Mouse (Mus musculus): ENCODE measurements around the gene Psma3. TPM values are rescaled to one million over a fixed set of nuclear protein-coding genes. Genes with fewer than 3 reads are reported as not detected.
A peak's percentile ranks its signal among the peaks of the same experiment; 100 is the strongest.

The Psma3 gene
- polyA plus RNA-seq (2015; fragmentation: Nextera tagmentation; extraction: Ambion mirVana): 489 and 519 TPM in 2 replicates

DNA sequence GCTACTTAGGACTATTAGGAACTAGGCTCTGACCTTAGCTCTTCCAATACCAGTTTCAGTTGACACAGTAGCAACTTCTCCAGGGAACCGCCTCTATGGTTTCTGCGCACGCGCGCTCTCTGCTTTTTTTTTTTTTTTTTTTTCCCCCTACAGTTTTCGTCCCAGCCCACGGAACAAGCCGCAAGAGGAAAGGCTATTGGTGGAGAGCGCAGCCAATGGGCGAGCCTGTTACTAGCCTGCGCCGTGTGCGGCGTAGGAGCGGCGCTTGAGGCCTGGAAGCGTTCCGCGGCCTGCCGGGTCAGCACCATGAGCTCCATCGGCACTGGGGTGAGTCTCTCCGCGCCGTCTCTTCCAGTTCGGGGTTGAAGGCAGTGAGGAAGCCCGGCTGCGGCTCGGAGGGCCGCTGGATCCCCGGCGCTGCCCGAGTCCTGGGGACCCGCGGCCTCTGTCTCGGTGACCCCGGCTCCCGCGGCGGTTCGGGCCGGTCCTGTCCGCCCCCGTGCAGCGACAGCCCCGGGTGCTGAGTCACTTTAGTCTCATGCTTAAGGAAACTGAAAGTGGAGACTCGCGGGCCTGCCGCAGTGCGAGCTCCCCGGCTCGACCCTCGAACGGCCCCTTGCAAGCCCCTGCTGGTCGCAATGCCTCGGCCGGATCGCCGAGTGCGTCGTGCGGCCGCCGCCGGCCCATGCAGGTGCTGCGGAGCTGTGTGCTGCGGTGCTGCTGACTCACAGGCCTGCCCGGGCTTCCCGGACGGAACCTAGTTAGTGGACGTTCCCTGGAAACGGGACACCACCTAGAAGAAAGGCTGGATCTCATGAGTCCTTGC, at the start of gene Psma3:
TSS of gene Psma3 (plus strand) at position 181 of the 826 bp plus-strand sequence.
- peak within 1 kb of the TSS; percentile 85 for H3K4me2 ChIP-seq (ENCODE audit: low read length)
- peak; percentile 99 for ATAC-seq
- peak within 1 kb of the TSS; percentile 93 for H3K9ac ChIP-seq (ENCODE audit: low read depth, low read length)
- WGBS: under 1% methylated on average over 67 of the region's 71 CpGs
- H3K27ac ChIP-seq (ENCODE audit: low read length): peak within 1 kb of the TSS; percentile 87
- peak within 1 kb of the TSS; percentile 79 for H3K4me3 ChIP-seq (ENCODE audit: low read depth, low read length)
- H3K9me3 ChIP-seq (replicated peaks; ENCODE audit: control insufficient read depth, low read length, poor library complexity, severe bottlenecking): no peaks in the 10 kb centered on the region
- no peaks in the 10 kb centered on the region for H3K27me3 ChIP-seq (ENCODE audit: control insufficient read depth, insufficient read depth, low read depth, low read length)
- 0 out of 2 replicates have a peak, but pooled peaks cover 3% of the 10 kb centered on the region for H3K36me3 ChIP-seq (ENCODE audit: control insufficient read depth, insufficient read depth, low read length)
- H3K4me1 ChIP-seq (ENCODE audit: control insufficient read depth, insufficient read depth, low read length): peaks cover 18% of the 10 kb centered on the region

DNA sequence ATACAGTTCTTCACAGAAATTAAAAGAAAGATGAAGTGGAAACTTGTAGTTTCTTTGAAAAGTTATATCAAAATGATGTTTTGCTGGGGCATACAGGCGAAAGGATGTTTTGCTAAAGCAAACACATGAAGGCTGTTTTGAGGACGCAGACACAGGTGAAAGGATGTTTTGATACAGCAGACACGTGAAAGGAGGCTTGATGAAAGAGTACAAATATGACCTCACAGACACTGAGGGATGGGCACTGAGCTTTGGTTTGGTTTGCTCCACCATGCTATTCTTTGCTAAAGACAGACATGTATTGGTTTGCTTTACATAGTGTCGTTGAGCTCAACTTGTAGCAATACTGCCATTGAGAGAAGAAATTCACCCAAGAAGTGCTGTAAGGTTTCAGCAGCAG, 44.6 kb upstream of the Psma3 start:
- no peak for ATAC-seq
- no peak overlapping the region for H3K4me2 ChIP-seq (ENCODE audit: low read length)
- WGBS: 92% methylated on average over 4 of the region's 4 CpGs
- H3K36me3 ChIP-seq (ENCODE audit: control insufficient read depth, insufficient read depth, low read length): no peaks in the 10 kb centered on the region
- H3K4me3 ChIP-seq (ENCODE audit: low read depth, low read length): no peak overlapping the region
- H3K9me3 ChIP-seq (replicated peaks; ENCODE audit: control insufficient read depth, low read length, poor library complexity, severe bottlenecking): no peaks in the 10 kb centered on the region
- no peak overlapping the region for H3K27ac ChIP-seq (ENCODE audit: low read length)
- H3K27me3 ChIP-seq (ENCODE audit: control insufficient read depth, insufficient read depth, low read depth, low read length): no peaks in the 10 kb centered on the region
- no peak overlapping the region for H3K9ac ChIP-seq (ENCODE audit: low read depth, low read length)
- H3K4me1 ChIP-seq (ENCODE audit: control insufficient read depth, insufficient read depth, low read length): no peaks in the 10 kb centered on the region

DNA sequence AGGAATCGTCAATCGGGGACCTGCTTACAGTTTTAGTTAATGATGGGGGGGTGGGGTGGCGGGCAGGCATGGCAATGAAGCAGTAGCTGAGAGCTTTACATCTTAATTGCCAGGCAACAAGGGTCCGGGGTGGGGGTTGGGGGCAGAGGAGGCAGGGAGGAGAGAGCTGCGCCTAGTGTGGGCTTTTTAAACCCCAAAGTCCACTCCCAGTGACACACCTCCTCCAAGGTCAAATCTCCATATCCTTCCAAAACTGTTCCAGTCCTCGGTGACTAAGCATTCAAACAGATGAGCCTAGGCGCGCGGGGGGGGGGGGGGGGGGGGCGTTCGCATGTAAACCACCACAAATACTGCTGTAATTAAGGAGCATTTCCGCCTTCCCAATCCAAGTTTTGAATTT, 37.3 kb upstream of the Psma3 start:
- Histone ChIP-seq H3K4me1 (ENCODE audit: control insufficient read depth, insufficient read depth, low read length) (peaks cover 3% of the 10 kb centered on the region), H3K36me3 (ENCODE audit: control insufficient read depth, insufficient read depth, low read length) (0 out of 2 replicates have a peak, but pooled peaks cover 2% of the 10 kb centered on the region), H3K9me3 (replicated peaks; ENCODE audit: control insufficient read depth, low read length, poor library complexity, severe bottlenecking) (no peaks in the 10 kb centered on the region), H3K27me3 (ENCODE audit: control insufficient read depth, insufficient read depth, low read depth, low read length) (no peaks in the 10 kb centered on the region), H3K4me2 (ENCODE audit: low read length) (peak overlapping the region; percentile 63), H3K4me3 (ENCODE audit: low read depth, low read length) (peak overlapping the region; percentile 64), H3K9ac (ENCODE audit: low read depth, low read length) (peak overlapping the region; percentile 54), H3K27ac (ENCODE audit: low read length) (peak overlapping the region; percentile 85)
- 15% methylated on average over 9 of the region's 12 CpGs for WGBS
- peak; percentile 47 for ATAC-seq

DNA sequence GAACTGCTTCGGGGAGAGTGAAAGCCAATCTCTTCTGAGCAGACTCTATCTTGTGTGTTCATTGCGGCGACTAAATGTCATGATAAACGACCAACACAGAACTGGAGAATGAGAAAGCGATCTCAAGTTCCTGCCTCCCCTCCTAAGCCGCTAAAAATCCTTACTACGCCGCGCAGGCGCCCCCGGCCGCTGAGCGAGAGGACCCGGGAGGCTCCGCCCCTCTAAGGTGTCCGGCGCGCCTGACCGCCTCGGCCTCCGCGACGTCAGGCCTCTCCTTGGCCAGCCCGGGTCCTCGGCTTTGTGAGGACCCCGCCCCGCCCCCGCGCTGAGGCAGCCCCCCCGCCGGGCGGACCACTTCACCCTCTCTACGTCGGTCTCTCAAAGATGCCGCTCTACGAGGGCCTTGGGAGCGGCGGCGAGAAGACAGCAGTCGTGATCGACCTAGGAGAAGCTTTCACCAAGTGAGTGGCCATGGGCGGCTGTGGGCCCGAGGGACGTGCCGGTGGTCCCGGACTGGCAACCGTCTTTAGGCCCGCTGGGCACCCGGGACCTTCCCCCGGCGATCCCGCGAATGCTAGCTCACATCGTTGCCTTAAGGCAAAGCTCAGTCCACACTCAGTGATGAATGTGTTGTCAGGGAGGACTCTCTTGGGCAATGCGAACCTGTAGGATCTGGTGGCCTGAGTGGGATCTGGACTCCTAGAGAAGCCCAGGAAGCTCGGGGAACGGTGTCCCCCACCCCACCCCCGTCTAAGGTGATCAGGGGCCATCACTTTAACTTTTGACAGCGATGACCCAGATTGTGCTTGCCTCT, 36.6 kb upstream of the Psma3 start, which contains the start of gene Actr10:
TSS of gene Actr10 (plus strand) at position 287 of the 814 bp plus-strand sequence.
- 0% methylated on average over 57 of the region's 59 CpGs for WGBS
- Histone ChIP-seq H3K36me3 (ENCODE audit: control insufficient read depth, insufficient read depth, low read length) (peaks cover 6% of the 10 kb centered on the region; the same call in 1 of the 2 replicates), H3K4me3 (ENCODE audit: low read depth, low read length) (peak within 1 kb of the TSS; percentile 64), H3K9ac (ENCODE audit: low read depth, low read length) (peak within 1 kb of the TSS; percentile 83), H3K27me3 (ENCODE audit: control insufficient read depth, insufficient read depth, low read depth, low read length) (no peaks in the 10 kb centered on the region), H3K9me3 (replicated peaks; ENCODE audit: control insufficient read depth, low read length, poor library complexity, severe bottlenecking) (no peaks in the 10 kb centered on the region), H3K27ac (ENCODE audit: low read length) (peak within 1 kb of the TSS; percentile 85), H3K4me2 (ENCODE audit: low read length) (peak within 1 kb of the TSS; percentile 82), H3K4me1 (ENCODE audit: control insufficient read depth, insufficient read depth, low read length) (peaks cover 3% of the 10 kb centered on the region)
- peak; percentile 98 for ATAC-seq

DNA sequence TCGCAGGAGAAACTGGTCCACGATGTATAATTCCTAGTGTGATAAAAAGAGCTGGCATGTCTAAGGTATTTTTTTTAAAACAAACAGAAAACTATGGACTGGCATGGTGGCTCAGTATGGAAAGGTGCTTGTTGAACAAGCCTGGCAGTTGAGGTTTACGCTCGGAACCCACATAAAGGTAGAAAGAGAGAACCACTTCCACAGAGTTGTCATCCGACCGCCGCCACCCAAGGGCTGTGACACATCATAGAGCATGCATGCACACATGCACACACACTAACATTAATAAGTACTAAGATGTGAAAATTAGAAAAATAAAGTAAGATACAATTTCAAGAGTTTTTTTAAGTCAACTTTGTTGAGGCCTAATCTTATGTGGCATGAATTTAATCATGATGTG, 33.6 kb upstream of the Psma3 start:
- Histone ChIP-seq H3K9ac (ENCODE audit: low read depth, low read length) (no peak overlapping the region), H3K27me3 (ENCODE audit: control insufficient read depth, insufficient read depth, low read depth, low read length) (no peaks in the 10 kb centered on the region), H3K27ac (ENCODE audit: low read length) (no peak overlapping the region), H3K4me1 (ENCODE audit: control insufficient read depth, insufficient read depth, low read length) (peaks cover 3% of the 10 kb centered on the region), H3K4me2 (ENCODE audit: low read length) (no peak overlapping the region), H3K9me3 (replicated peaks; ENCODE audit: control insufficient read depth, low read length, poor library complexity, severe bottlenecking) (no peaks in the 10 kb centered on the region), H3K4me3 (ENCODE audit: low read depth, low read length) (no peak overlapping the region), H3K36me3 (ENCODE audit: control insufficient read depth, insufficient read depth, low read length) (peaks cover 17% of the 10 kb centered on the region)
- WGBS: 97% methylated on average over 7 of the region's 7 CpGs
- ATAC-seq: no peak

DNA sequence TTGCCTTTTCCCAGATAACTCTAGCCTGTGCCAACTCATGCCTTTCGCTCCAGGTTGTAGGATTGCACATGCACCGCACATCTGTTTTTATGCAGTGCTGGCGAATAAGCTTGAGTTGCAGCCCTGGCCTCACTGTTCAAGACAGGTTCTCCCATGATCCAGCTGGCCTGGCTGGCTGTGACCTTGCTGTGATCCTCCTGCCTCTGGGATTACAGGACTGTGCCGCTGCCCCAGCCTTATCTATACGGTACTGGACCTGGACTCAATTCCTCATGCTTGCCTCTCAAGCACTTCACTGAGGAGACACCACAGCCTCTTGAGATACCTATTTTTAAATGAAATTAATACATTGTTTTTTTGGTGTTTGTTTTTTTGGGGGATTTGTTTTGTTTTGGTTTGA, 30.2 kb upstream of the Psma3 start:
- Histone ChIP-seq H3K9me3 (replicated peaks; ENCODE audit: control insufficient read depth, low read length, poor library complexity, severe bottlenecking) (no peaks in the 10 kb centered on the region), H3K4me2 (ENCODE audit: low read length) (no peak overlapping the region), H3K36me3 (ENCODE audit: control insufficient read depth, insufficient read depth, low read length) (peaks cover 22% of the 10 kb centered on the region), H3K27ac (ENCODE audit: low read length) (no peak overlapping the region), H3K27me3 (ENCODE audit: control insufficient read depth, insufficient read depth, low read depth, low read length) (no peaks in the 10 kb centered on the region), H3K4me3 (ENCODE audit: low read depth, low read length) (no peak overlapping the region), H3K4me1 (ENCODE audit: control insufficient read depth, insufficient read depth, low read length) (no peaks in the 10 kb centered on the region; the same call in 1 of the 2 replicates), H3K9ac (ENCODE audit: low read depth, low read length) (no peak overlapping the region)
- 93% methylated on average over 5 of the region's 5 CpGs for WGBS
- ATAC-seq: no peak

DNA sequence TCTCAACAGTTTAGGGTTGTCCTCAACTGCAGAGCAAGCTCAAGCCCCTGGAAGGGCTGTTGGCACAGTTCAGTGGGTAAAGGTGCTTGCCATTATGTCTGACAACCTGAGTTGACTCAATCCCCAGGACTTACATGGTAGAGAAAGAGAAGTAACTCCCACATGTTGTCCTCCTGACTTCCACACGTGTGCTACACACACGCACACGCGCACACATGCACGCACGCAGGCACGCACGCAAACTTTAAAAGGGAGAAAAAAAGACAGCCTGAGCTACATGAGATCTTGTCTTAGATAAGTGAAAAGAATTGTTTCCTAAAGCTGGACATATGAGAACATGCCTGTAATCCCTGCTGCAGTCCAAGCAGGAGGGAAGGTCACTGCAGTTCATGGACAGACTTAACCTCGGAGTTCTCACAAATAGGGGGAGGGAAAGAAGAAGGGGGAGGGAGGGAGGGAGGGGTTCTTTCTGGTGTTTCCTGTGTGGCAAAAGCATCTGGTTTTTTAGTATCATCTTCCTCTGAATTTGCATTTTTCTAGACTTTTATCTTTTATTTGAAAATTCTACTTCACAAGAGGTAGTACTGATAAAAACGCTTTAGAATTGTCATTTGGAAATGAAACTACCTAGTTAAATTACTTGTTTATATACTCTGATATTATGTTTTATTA, 27.7 kb upstream of the Psma3 start:
- no peak for ATAC-seq
- no peaks in the 10 kb centered on the region for H3K27me3 ChIP-seq (ENCODE audit: control insufficient read depth, insufficient read depth, low read depth, low read length)
- H3K27ac ChIP-seq (ENCODE audit: low read length): no peak overlapping the region
- H3K4me3 ChIP-seq (ENCODE audit: low read depth, low read length): no peak overlapping the region
- no peak overlapping the region for H3K4me2 ChIP-seq (ENCODE audit: low read length)
- 98% methylated on average over 10 of the region's 10 CpGs for WGBS
- peaks cover 29% of the 10 kb centered on the region for H3K36me3 ChIP-seq (ENCODE audit: control insufficient read depth, insufficient read depth, low read length)
- H3K9ac ChIP-seq (ENCODE audit: low read depth, low read length): no peak overlapping the region
- H3K4me1 ChIP-seq (ENCODE audit: control insufficient read depth, insufficient read depth, low read length): no peaks in the 10 kb centered on the region
- no peaks in the 10 kb centered on the region for H3K9me3 ChIP-seq (replicated peaks; ENCODE audit: control insufficient read depth, low read length, poor library complexity, severe bottlenecking)

DNA sequence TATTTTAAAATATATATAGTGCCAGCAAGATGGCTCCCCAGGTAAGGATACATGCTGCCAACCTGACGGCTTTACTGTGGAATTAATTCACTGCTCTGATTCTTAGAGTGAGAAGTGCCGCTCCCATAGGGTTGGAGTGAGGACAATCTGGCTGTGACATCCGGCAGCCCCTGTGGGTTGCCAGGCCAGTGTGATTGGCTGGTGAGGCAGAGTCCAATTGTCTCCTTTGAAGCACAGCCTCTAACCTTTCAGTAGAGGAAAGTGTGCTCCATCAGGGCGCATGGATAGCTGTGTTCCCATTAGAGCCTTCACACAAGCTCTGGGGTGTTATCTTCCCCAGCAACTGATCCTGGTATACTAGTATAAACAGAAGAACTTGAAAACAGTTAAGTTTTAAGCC, 15.8 kb upstream of the Psma3 start:
- Histone ChIP-seq H3K9me3 (replicated peaks; ENCODE audit: control insufficient read depth, low read length, poor library complexity, severe bottlenecking) (no peaks in the 10 kb centered on the region), H3K4me1 (ENCODE audit: control insufficient read depth, insufficient read depth, low read length) (no peaks in the 10 kb centered on the region), H3K9ac (ENCODE audit: low read depth, low read length) (no peak overlapping the region), H3K27me3 (ENCODE audit: control insufficient read depth, insufficient read depth, low read depth, low read length) (no peaks in the 10 kb centered on the region), H3K27ac (ENCODE audit: low read length) (no peak overlapping the region), H3K36me3 (ENCODE audit: control insufficient read depth, insufficient read depth, low read length) (peaks cover 42% of the 10 kb centered on the region), H3K4me2 (ENCODE audit: low read length) (no peak overlapping the region), H3K4me3 (ENCODE audit: low read depth, low read length) (no peak overlapping the region)
- 90% methylated on average over 4 of the region's 4 CpGs for WGBS
- no peak for ATAC-seq
